Mouse (Mus musculus): ENCODE results near the gene Cartpt. TPM values are rescaled to one million over a fixed set of nuclear protein-coding genes. Genes with fewer than 3 reads are reported as not detected.
"Not testable (repeated sequence)": the region's sequence is repeated elsewhere in the genome, so short reads cannot be mapped to it uniquely, and the experiment has no call there.

Gene Cartpt
- polyA plus RNA-seq, 1 experiment: 14.4 TPM

DNA sequence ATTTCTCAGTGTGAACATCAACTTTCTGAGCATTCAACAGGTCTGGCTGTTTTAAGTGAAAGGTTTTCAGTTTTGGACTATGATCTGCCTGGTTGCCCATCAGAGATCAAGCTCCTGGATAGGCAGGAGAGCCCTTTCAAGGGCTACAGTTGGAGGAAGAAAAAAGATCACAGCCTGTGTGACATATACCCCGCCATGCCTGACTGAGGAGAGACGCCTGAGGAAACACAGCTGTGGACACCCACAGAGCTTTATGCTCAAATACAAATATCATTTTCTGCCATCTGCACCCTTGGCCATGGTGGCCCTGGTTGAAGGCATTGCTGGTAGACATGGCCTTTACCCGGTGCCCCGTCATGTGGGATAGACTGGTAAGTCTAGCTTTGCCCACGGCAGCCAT, 14.7 kb upstream of the Cartpt start:
- TF ChIP-seq POLR2A (IDR thresholded peaks at IDR 0.05; ENCODE audit: extremely low read depth, insufficient read depth, low read length): no peak
- TF ChIP-seq CTCF (IDR thresholded peaks at IDR 0.05; ENCODE audit: extremely low read depth, insufficient read depth, low read length): no peak

DNA sequence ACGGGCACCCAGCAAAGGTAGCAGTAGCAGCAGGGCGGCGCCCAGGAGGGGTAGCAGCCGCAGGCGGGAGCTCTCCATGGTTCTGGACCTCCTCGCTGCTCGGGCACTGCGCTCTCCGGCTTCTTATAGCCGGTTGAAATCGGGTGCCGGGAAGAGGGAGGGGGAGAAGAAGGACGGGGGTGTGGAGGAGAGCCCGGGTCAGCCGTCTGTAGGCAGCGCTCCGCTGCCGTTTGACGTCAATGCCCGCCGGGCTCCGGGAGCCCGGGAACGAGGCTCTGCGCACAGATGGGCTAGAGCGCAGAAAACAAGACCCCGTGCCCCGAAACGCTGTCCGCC, 366 bp downstream of the Cartpt start:
- H3K4me3 ChIP-seq (ENCODE audit: insufficient read depth, low read length): peak overlapping the region; percentile 29
- H3K4me1 ChIP-seq (ENCODE audit: control insufficient read depth, insufficient read depth, low read length): no peaks in the 10 kb centered on the region
- TF ChIP-seq CTCF (IDR thresholded peaks at IDR 0.05; ENCODE audit: extremely low read depth, insufficient read depth, low read length) (no peak), POLR2A (IDR thresholded peaks at IDR 0.05; ENCODE audit: extremely low read depth, insufficient read depth, low read length) (no peak)
- no peak overlapping the region for H3K27ac ChIP-seq (ENCODE audit: insufficient read depth, low read length)

More for the DNA sequence above, 14.7 kb upstream of the Cartpt start:
- Histone ChIP-seq H3K27ac (ENCODE audit: insufficient read depth, low read length) (no peak overlapping the region), H3K4me3 (ENCODE audit: insufficient read depth, low read length) (no peak overlapping the region), H3K4me1 (ENCODE audit: control insufficient read depth, insufficient read depth, low read length) (no peaks in the 10 kb centered on the region)

DNA sequence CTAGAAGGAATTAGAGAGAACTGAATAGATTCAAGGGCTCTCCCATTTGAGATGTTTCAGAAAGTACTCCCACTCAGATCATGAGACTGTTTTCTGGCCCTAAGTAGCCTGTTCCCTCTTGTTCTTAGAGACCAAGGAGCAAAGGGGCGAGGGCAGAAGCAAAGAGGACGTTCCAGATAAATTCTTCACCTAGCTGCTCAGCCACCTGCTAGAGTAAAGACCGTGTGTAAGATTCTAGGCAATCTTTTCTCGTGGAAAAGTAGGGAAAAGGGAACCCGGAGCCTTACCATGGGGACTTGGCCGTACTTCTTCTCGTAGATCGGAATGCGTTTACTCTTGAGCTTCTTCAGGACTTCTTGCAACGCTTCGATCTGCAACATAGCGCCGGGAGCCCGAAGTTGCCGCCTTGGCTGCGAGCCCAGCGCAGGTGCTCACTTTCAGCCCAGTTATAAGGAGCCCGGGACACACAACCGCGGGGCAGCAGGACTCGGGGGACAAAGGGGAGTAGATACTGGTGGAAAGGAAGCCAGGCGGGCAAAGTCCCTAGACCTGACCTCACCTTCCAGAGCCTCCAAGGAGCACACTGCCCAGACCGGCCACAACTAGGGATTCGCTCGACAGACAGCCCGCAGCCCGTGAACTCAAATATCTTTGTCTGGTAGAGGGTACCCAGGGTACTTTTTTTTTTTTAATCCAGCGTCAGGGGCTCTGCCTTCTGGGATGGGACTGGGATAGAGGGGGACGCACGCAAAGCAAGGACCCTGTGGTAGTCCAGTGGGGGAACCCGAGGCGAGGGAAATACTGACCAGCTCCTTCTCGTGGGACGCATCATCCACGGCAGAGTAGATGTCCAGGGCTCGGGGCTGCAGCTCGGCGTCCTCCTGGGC, 978 bp downstream of the Cartpt start:
- H3K4me3 ChIP-seq (ENCODE audit: insufficient read depth, low read length): peak overlapping the region; percentile 29
- no peaks in the 10 kb centered on the region for H3K4me1 ChIP-seq (ENCODE audit: control insufficient read depth, insufficient read depth, low read length)
- no peak overlapping the region for H3K27ac ChIP-seq (ENCODE audit: insufficient read depth, low read length)
- TF ChIP-seq CTCF (IDR thresholded peaks at IDR 0.05; ENCODE audit: extremely low read depth, insufficient read depth, low read length): no peak
- TF ChIP-seq POLR2A (IDR thresholded peaks at IDR 0.05; ENCODE audit: extremely low read depth, insufficient read depth, low read length): no peak

DNA sequence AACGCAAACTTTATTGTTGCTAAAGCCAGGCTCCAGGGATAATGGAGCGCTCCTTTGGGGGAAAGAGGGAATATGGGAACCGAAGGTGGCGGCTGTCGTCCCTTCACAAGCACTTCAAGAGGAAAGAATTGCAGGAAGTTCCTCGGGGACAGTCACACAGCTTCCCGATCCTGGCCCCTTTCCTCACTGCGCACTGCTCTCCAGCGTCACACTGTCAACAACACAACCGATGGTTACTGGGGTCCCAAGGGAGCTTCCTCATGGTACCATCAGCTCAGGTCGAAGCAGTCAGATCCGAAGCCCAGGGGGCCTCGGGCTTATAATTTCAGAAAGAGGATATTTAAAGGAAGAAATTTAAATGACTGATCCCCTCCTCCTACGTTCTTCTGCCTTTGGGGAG, 2.1 kb downstream of the Cartpt start:
- no peak overlapping the region for H3K27ac ChIP-seq (ENCODE audit: insufficient read depth, low read length)
- H3K4me1 ChIP-seq (ENCODE audit: control insufficient read depth, insufficient read depth, low read length): no peaks in the 10 kb centered on the region
- TF ChIP-seq POLR2A (IDR thresholded peaks at IDR 0.05; ENCODE audit: extremely low read depth, insufficient read depth, low read length): no peak
- no peak for TF ChIP-seq CTCF (IDR thresholded peaks at IDR 0.05; ENCODE audit: extremely low read depth, insufficient read depth, low read length)
- no peak overlapping the region for H3K4me3 ChIP-seq (ENCODE audit: insufficient read depth, low read length)

DNA sequence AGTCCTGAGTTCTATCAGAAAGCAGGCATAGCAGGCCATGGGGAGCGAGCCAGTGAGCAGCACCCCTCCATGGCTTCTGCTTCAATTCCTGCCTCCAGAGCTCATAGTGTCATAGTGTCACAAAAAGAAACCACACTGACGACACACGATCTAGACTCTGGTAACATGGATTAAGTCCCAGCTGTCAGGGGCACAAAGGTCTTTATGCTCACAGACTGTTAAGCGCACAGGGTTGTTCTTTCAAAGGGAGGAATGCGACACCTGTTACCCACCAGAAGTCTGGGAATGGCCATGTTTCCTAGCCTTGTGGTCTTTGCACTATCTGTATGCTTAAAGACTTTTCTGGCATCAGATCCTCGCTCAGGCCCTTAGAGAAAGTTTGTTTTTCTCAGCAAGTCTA, 15.3 kb downstream of the Cartpt start:
- Histone ChIP-seq H3K27ac (ENCODE audit: insufficient read depth, low read length) (no peak overlapping the region), H3K4me3 (ENCODE audit: insufficient read depth, low read length) (no peak overlapping the region)
- TF ChIP-seq CTCF (IDR thresholded peaks at IDR 0.05; ENCODE audit: extremely low read depth, insufficient read depth, low read length): no peak

DNA sequence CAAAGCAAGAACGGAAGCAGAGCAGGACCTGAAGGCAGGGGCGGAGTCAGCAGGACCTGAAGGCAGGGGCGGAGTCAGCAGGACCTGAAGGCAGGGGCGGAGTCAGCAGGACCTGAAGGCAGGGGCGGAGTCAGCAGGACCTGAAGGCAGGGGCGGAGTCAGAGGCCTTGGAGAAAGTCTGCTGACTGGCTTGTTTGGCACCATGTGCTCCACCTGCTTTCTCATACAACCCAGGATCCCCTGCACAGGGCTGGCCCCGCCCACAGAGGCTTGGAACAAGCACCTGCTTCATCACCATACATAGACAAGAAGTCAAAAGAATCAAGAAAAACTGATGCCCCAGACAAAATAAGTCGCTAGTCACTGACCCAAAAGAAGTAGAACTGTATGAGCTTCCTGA, 19.1 kb downstream of the Cartpt start:
- not testable (repeated sequence) for H3K4me1 ChIP-seq (ENCODE audit: control insufficient read depth, insufficient read depth, low read length); H3K27ac ChIP-seq (ENCODE audit: insufficient read depth, low read length); H3K4me3 ChIP-seq (ENCODE audit: insufficient read depth, low read length)

More for the DNA sequence above, 15.3 kb downstream of the Cartpt start:
- H3K4me1 ChIP-seq (ENCODE audit: control insufficient read depth, insufficient read depth, low read length): no peaks in the 10 kb centered on the region

DNA sequence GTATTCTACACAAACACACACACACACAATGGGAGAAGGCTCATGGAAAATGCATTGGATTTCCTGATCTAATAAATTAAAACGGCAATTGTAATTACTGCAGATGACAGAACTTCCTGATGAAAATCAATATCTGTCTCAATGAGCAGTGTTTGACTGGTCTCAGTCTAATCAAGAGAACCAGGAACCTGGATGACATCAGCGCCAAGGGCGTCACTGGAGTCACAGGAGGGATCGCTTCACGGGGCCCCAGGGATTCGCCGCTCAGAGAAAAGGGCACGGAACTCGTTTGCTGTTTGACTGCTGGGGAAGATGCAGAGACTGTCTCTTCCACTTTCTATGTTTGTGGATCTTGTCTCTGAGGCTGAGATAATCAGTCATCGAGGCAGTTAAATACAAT, 21.2 kb downstream of the Cartpt start:
- TF ChIP-seq POLR2A (IDR thresholded peaks at IDR 0.05; ENCODE audit: extremely low read depth, insufficient read depth, low read length) (no peak), CTCF (IDR thresholded peaks at IDR 0.05; ENCODE audit: extremely low read depth, insufficient read depth, low read length) (no peak)
- Histone ChIP-seq H3K4me1 (ENCODE audit: control insufficient read depth, insufficient read depth, low read length) (no peaks in the 10 kb centered on the region), H3K4me3 (ENCODE audit: insufficient read depth, low read length) (no peak overlapping the region), H3K27ac (ENCODE audit: insufficient read depth, low read length) (no peak overlapping the region)

DNA sequence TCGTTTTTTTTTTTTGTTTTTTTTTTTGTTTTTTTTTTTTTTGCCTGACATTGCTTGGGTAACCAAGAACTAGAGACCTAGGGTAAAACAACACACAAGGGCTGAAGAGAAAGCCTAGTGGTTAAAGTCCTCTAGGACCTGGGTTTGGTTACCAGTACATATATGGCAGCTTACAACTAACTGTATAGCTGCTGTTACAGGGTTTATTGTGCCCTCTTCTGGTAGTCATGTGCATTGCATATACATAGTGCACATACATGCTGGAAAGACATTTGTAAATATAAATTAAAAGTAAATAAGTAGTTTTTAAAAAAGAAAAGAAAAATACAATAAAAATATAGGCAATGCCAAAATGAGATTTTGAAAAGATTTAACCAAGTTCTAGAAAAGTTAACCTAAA, 28.8 kb downstream of the Cartpt start:
- TF ChIP-seq POLR2A (IDR thresholded peaks at IDR 0.05; ENCODE audit: extremely low read depth, insufficient read depth, low read length): no peak
- no peak for TF ChIP-seq CTCF (IDR thresholded peaks at IDR 0.05; ENCODE audit: extremely low read depth, insufficient read depth, low read length)
- no peaks in the 10 kb centered on the region for H3K4me1 ChIP-seq (ENCODE audit: control insufficient read depth, insufficient read depth, low read length)
- no peak overlapping the region for H3K27ac ChIP-seq (ENCODE audit: insufficient read depth, low read length)
- H3K4me3 ChIP-seq (ENCODE audit: insufficient read depth, low read length): no peak overlapping the region

DNA sequence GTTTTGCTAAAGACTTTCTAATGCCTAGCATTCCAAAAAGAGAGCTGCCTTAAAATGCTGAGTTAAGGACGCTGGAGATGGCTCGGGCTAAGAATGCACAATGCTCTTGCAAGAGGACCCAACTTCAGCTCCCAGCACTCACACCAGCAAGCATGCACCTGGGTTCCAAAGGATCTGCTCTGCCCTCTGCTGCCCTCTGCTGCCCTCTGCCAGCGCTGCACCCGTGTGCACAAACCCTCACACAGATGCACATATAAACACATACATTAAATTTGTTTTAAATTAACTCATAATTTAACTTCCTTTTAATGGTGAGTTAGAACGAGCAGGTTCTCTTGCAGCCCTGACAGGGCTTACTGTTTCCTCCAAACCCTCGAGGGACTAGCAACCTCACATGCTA, 32.5 kb downstream of the Cartpt start:
- TF ChIP-seq CTCF (IDR thresholded peaks at IDR 0.05; ENCODE audit: extremely low read depth, insufficient read depth, low read length) (no peak), POLR2A (IDR thresholded peaks at IDR 0.05; ENCODE audit: extremely low read depth, insufficient read depth, low read length) (no peak)

DNA sequence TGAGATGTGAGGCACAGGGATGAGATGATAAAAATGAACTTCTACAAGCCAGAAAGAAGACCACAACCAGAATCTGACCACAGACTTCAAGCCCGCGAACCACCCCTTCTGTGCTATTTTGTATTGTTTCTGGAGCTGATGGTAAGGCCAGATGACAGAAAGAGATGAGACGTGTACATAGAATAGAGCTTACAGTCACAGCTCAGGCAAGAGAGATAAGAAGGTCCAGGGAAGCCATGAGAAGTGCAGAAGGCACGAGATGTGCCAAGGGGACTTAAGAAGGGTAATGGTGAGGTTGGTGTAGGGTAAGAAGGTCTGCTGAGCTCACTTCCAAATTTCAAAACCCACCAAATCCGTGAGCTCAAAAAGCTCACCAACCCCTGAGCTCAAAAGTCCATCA, 36.6 kb downstream of the Cartpt start:
- Histone ChIP-seq H3K4me1 (ENCODE audit: control insufficient read depth, insufficient read depth, low read length) (no peaks in the 10 kb centered on the region), H3K27ac (ENCODE audit: insufficient read depth, low read length) (no peak overlapping the region), H3K4me3 (ENCODE audit: insufficient read depth, low read length) (no peak overlapping the region)
- no peak for TF ChIP-seq CTCF (IDR thresholded peaks at IDR 0.05; ENCODE audit: extremely low read depth, insufficient read depth, low read length)
- no peak for TF ChIP-seq POLR2A (IDR thresholded peaks at IDR 0.05; ENCODE audit: extremely low read depth, insufficient read depth, low read length)

More for the DNA sequence above, 32.5 kb downstream of the Cartpt start:
- Histone ChIP-seq H3K27ac (ENCODE audit: insufficient read depth, low read length) (no peak overlapping the region), H3K4me1 (ENCODE audit: control insufficient read depth, insufficient read depth, low read length) (no peaks in the 10 kb centered on the region), H3K4me3 (ENCODE audit: insufficient read depth, low read length) (no peak overlapping the region)

All from cortical plate, adult 2 months (tissue).